9 mouse cellular contexts compared by ENCODE assay signal in genomic region chr14:121423341-121423751, GRCm38 (mm10). TPM values are rescaled to one million over a fixed set of nuclear protein-coding genes. Genes with fewer than 3 reads are reported as not detected.
A peak's percentile ranks its signal among the peaks of the same experiment; 100 is the strongest.
DNase-seq lines count a peak whose midpoint lies in the region; ATAC-seq and TF ChIP-seq lines count a peak whose summit lies in the region.
"Had no signal": no experiment of that assay in that cellular context is flagged by ENCODE, and none has a peak within 500 bp of the region (broad histone marks: within the 10 kb centered on the region; RNA-seq: fewer than 3 reads in every experiment).

No protein-coding gene starts in this region.

- no peaks in the 10 kb centered on the region for H3K36me3 ChIP-seq in kidney, embryonic 16.5 days (ENCODE audit: insufficient read depth, low read length)
- no peaks in the 10 kb centered on the region for H3K36me3 ChIP-seq in liver, embryonic 14.5 days (replicated peaks; ENCODE audit: control insufficient read depth, insufficient read depth, low read depth)
- H3K36me3 ChIP-seq in splenic B cell, adult 2 months (ENCODE audit: control insufficient read depth, insufficient read depth, low read length, poor library complexity, severe bottlenecking), result no peaks in the 10 kb centered on the region
- no peaks in the 10 kb centered on the region for H3K36me3 ChIP-seq in forebrain, postnatal 0 days (ENCODE audit: insufficient read depth)

- no peak for TF ChIP-seq CTCF in liver, embryonic 14.5 days (IDR thresholded peaks at IDR 0.05; ENCODE audit: low read depth)
- TF ChIP-seq CTCF in forebrain, postnatal 0 days (IDR thresholded peaks at IDR 0.05; ENCODE audit: low read depth), result no peak

- H3K27me3 ChIP-seq in kidney, embryonic 16.5 days (ENCODE audit: insufficient read depth, low read length), result no peaks in the 10 kb centered on the region
- H3K27me3 ChIP-seq in liver, embryonic 14.5 days (ENCODE audit: control insufficient read depth, insufficient read depth, low read length), result no peaks in the 10 kb centered on the region
- no peaks in the 10 kb centered on the region for H3K27me3 ChIP-seq in splenic B cell, adult 2 months (ENCODE audit: control insufficient read depth, insufficient read depth, low read length, poor library complexity, severe bottlenecking)
- no peaks in the 10 kb centered on the region for H3K27me3 ChIP-seq in forebrain, postnatal 0 days (ENCODE audit: insufficient read depth, low read length)

- H3K9me3 ChIP-seq in kidney, embryonic 16.5 days (ENCODE audit: low read length), result peaks cover 10% of the 10 kb centered on the region; the same call in 1 of the 2 replicates
- H3K9me3 ChIP-seq in liver, embryonic 14.5 days (ENCODE audit: control insufficient read depth, low read length), result peaks cover 3% of the 10 kb centered on the region; the same call in 1 of the 2 replicates
- H3K9me3 ChIP-seq in forebrain, postnatal 0 days (ENCODE audit: low read length), result no peaks in the 10 kb centered on the region

- H3K27ac ChIP-seq in kidney, embryonic 16.5 days (ENCODE audit: low read length), result peak overlapping the region; percentile 28; the same call in 1 of the 2 replicates
- H3K27ac ChIP-seq in liver, embryonic 14.5 days, result peak overlapping the region; percentile 87
- no peak overlapping the region for H3K27ac ChIP-seq in forebrain, postnatal 0 days (ENCODE audit: low read depth, low read length)

- no peak for TF ChIP-seq EP300 in liver, embryonic 14.5 days (IDR thresholded peaks at IDR 0.05; ENCODE audit: low read depth)

- 57% methylated on average over 7 of the region's 7 CpGs for WGBS in kidney, embryonic 16.5 days
- 18% methylated on average over 7 of the region's 7 CpGs for WGBS in liver, embryonic 14.5 days (ENCODE audit: insufficient replicate concordance)
- 46% methylated on average over 7 of the region's 7 CpGs for WGBS in forebrain, postnatal 0 days

- no peak overlapping the region for H3K4me3 ChIP-seq in kidney, embryonic 16.5 days (ENCODE audit: low read length)
- H3K4me3 ChIP-seq in liver, embryonic 14.5 days (ENCODE audit: insufficient read depth in 1 of 2, low read depth in 2 of 2, low read length in 2 of 2), result no peak overlapping the region; a peak in 1 of 4 replicates
- no peak overlapping the region for H3K4me3 ChIP-seq in forebrain, postnatal 0 days (ENCODE audit: low read depth, low read length)

- H3K4me1 ChIP-seq in kidney, embryonic 16.5 days (ENCODE audit: insufficient read depth, low read length), result peaks cover 5% of the 10 kb centered on the region; the same call in 1 of the 2 replicates
- peaks cover 22 to 25% of the 10 kb centered on the region in 2 experiments for H3K4me1 ChIP-seq in liver, embryonic 14.5 days (replicated peaks; ENCODE audit: control insufficient read depth in 2 of 2, insufficient read depth in 2 of 2, low read length in 1 of 2)
- no peaks in the 10 kb centered on the region for H3K4me1 ChIP-seq in forebrain, postnatal 0 days (ENCODE audit: insufficient read depth)

- DNase-seq in kidney, adult 11 months, result no peak
- DNase-seq in heart, adult 9 months (ENCODE audit: low spot score in 2 of 2), result peak; percentile 54 to 60
- no peak for DNase-seq in liver, embryonic 14.5 days (ENCODE audit: low read depth in 3 of 3, low spot score in 3 of 3)
- DNase-seq in splenic B cell, adult 2 months (ENCODE audit: low read depth, low spot score), result peak; percentile 50
- DNase-seq in layer of hippocampus, postnatal 10 days (ENCODE audit: low spot score in 2 of 2), result no peak
- DNase-seq in forebrain, postnatal 0 days, result no peak
- DNase-seq: cerebellum, adult 11-12 months had no signal

- ATAC-seq in kidney, embryonic 16.5 days (ENCODE audit: low FRiP score, low TSS enrichment), result no peak
- peak; percentile 22; the same call in 1 of the 2 replicates for ATAC-seq in liver, embryonic 14.5 days (ENCODE audit: insufficient read depth)
- ATAC-seq in inflammation-experienced regulatory T-cells, adult 6 months, result no peak
- no peak for ATAC-seq in forebrain, postnatal 0 days

- H3K9ac ChIP-seq in kidney, embryonic 16.5 days (replicated peaks; ENCODE audit: low read length), result no peak overlapping the region
- peak overlapping the region; percentile 25; the same call in 1 of the 2 replicates for H3K9ac ChIP-seq in liver, embryonic 14.5 days (replicated peaks)
- H3K9ac ChIP-seq in forebrain, postnatal 0 days, result no peak overlapping the region

- H3K4me2 ChIP-seq in kidney, embryonic 16.5 days (replicated peaks; ENCODE audit: low read depth, low read length), result no peak overlapping the region
- H3K4me2 ChIP-seq in liver, embryonic 14.5 days (ENCODE audit: low read depth), result peak overlapping the region; percentile 74
- no peak overlapping the region for H3K4me2 ChIP-seq in forebrain, postnatal 0 days (ENCODE audit: low read depth)

RNA-seq across cellular contexts. Expression of gene Stk24, which starts 43.5 kb away (rescaled TPM):
- 34.8 and 38.0 TPM in 2 replicates for polyA plus RNA-seq in kidney, embryonic 16.5 days (2015; fragmentation: Nextera tagmentation; extraction: Ambion mirVana)
- 16.2 and 22.5 TPM in 2 replicates for polyA plus RNA-seq in liver, embryonic 14.5 days (2012; rRNA removed)
- polyA plus RNA-seq in liver, embryonic 14.5 days (2014; fragmentation: Nextera tagmentation; extraction: Ambion mirVana), result 31.0 and 36.7 TPM in 2 replicates
- polyA plus RNA-seq in inflammation-experienced regulatory T-cells, adult 6 months (2017; shearing (Covaris generic)), result 10 to 100 TPM; 54.0 to 65.8 (median 54.6) TPM
- 10 to 100 TPM; 45.8 to 51.1 TPM for total RNA-seq in layer of hippocampus, postnatal 10 days (2021)
- 27.5 and 34.0 TPM in 2 replicates for total RNA-seq in forebrain, postnatal 0 days (2014; rRNA removed)
- polyA plus RNA-seq in forebrain, postnatal 0 days (2015; fragmentation: Nextera tagmentation; extraction: Ambion mirVana), result 13.2 and 15.3 TPM in 2 replicates

Comparison
In these comparisons a context has a peak if more than half of its experiments do, and no peak if none do; other contexts are left out.
1. DNase-seq: peak in heart, adult 9 months (2 of 2) and splenic B cell, adult 2 months (single experiment); none in kidney, adult 11 months (single experiment), liver, embryonic 14.5 days (0 of 3), layer of hippocampus, postnatal 10 days (0 of 2) and forebrain, postnatal 0 days (single experiment).